Comparison of ENCODE assay signal across 21 mouse cellular contexts in the genomic region with DNA sequence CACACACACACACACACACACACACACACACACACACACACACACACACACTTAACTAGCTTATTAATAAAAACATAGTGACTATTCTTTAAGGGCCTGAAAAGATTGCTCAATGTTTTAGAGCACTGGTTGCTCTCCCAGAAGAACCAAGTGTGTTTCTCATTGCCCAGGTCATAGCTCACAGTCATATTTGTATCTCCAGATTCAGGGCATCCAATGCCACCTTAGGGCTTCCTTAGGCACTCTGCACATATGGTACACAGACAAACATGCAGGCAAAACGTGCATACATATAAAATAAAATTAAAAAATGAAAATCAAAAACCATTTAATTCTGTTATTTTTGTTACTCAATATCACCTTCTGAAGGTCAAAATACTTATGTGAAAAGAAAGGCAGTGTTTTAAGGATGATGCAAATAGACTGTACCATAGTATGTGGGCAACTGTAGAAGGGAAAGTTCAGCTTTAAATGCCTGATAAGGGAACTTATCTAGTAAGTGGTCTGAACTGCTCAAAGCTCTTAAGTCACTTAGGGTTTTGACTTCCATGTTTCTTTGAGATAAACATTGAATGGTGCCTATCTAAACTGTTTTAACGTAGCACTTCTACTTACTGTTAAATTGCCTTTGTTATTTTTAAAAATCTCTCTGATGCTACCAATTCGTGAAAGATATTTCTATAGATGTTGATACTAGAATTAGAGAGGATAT.
DNase-seq lines count a peak whose midpoint lies in the region; ATAC-seq and TF ChIP-seq lines count a peak whose summit lies in the region.
"Had no signal": no experiment of that assay in that cellular context is flagged by ENCODE, and none has a peak within 500 bp of the region (broad histone marks: within the 10 kb centered on the region; RNA-seq: fewer than 3 reads in every experiment).

No protein-coding gene starts in this region.

- peak; percentile 49 for DNase-seq in 416B (ENCODE audit: low read depth)
- DNase-seq in c-Kit-positive CD71-positive TER-119-negative erythroid progenitor cells, embryonic 14.5 days (ENCODE audit: low read depth) = peak; percentile 13
- DNase-seq in liver, embryonic 14.5 days (ENCODE audit: low read depth in 3 of 3, low spot score in 3 of 3) = peak in 2 of 3 experiments; percentile 4 to 31
- DNase-seq in thymus, adult 18-20 months = no peak
- DNase-seq in heart, postnatal 4 days = no peak
- DNase-seq in forebrain, embryonic 10.5 days (ENCODE audit: extremely low spot score, low spot score) = no peak
- DNase-seq: adrenal gland, adult 8-10 months; cerebellum, adult 11-12 months; cerebellum, postnatal 14 days; gastrocnemius, postnatal 14 days; heart, adult 2 months; heart, postnatal 14 days had no signal

- H3K27me3 ChIP-seq in liver, embryonic 14.5 days (ENCODE audit: control insufficient read depth, insufficient read depth, low read length) = no peaks in the 10 kb centered on the region
- no peaks in the 10 kb centered on the region for H3K27me3 ChIP-seq in forebrain, embryonic 10.5 days (ENCODE audit: poor library complexity, severe bottlenecking)
- H3K27me3 ChIP-seq: CH12.LX; embryonic facial prominence, embryonic 12.5 days; forebrain, embryonic 12.5 days; heart, embryonic 15.5 days had no signal

- TF ChIP-seq CTCF in liver, embryonic 14.5 days (IDR thresholded peaks at IDR 0.05; ENCODE audit: low read depth) = no peak

- H3K4me1 ChIP-seq in liver, embryonic 14.5 days (replicated peaks; ENCODE audit: control insufficient read depth in 2 of 2, insufficient read depth in 2 of 2, low read length in 1 of 2) = peaks cover 5 to 10% of the 10 kb centered on the region in 2 experiments; a peak in 2 of 4 replicates
- no peaks in the 10 kb centered on the region for H3K4me1 ChIP-seq in forebrain, embryonic 10.5 days
- H3K4me1 ChIP-seq: embryonic facial prominence, embryonic 12.5 days; forebrain, embryonic 12.5 days; heart, embryonic 15.5 days; hindbrain, embryonic 10.5 days had no signal

- ATAC-seq in liver, embryonic 14.5 days (ENCODE audit: insufficient read depth) = peak; percentile 88
- peak; percentile 93 for ATAC-seq in megakaryocyte progenitor cell, adult 5-6 weeks (replicated peaks; ENCODE audit: poor library complexity)
- ATAC-seq: forebrain, embryonic 16.5 days had no signal

- H3K4me2 ChIP-seq in liver, embryonic 14.5 days (ENCODE audit: low read depth) = no peak overlapping the region
- H3K4me2 ChIP-seq: embryonic facial prominence, embryonic 12.5 days; forebrain, embryonic 12.5 days; heart, embryonic 11.5 days; heart, embryonic 15.5 days; hindbrain, embryonic 14.5 days had no signal

- H3K9ac ChIP-seq in liver, embryonic 14.5 days (replicated peaks) = no peak overlapping the region
- H3K9ac ChIP-seq: embryonic facial prominence, embryonic 12.5 days; forebrain, embryonic 12.5 days; heart, embryonic 15.5 days; hindbrain, embryonic 14.5 days had no signal

- H3K27ac ChIP-seq in liver, embryonic 14.5 days = no peak overlapping the region
- no peak overlapping the region for H3K27ac ChIP-seq in forebrain, embryonic 10.5 days
- H3K27ac ChIP-seq: embryonic facial prominence, embryonic 12.5 days; forebrain, embryonic 12.5 days; heart, adult 2 months; heart, embryonic 15.5 days; hindbrain, embryonic 10.5 days; hindbrain, embryonic 14.5 days had no signal

- H3K9me3 ChIP-seq in liver, embryonic 14.5 days (ENCODE audit: control insufficient read depth, low read length) = no peaks in the 10 kb centered on the region
- no peaks in the 10 kb centered on the region for H3K9me3 ChIP-seq in forebrain, embryonic 10.5 days
- H3K9me3 ChIP-seq: embryonic facial prominence, embryonic 12.5 days; forebrain, embryonic 12.5 days; heart, embryonic 15.5 days; hindbrain, embryonic 10.5 days had no signal

- no peak overlapping the region for H3K4me3 ChIP-seq in liver, embryonic 14.5 days (ENCODE audit: insufficient read depth in 1 of 2, low read depth in 2 of 2, low read length in 2 of 2)
- H3K4me3 ChIP-seq in forebrain, embryonic 10.5 days = no peak overlapping the region
- H3K4me3 ChIP-seq: embryonic facial prominence, embryonic 12.5 days; forebrain, embryonic 12.5 days; heart, adult 2 months; heart, embryonic 15.5 days; hindbrain, embryonic 10.5 days had no signal

- WGBS in liver, embryonic 14.5 days (ENCODE audit: insufficient replicate concordance) = 10% methylated on average over 3 of the region's 3 CpGs
- 79% methylated on average over 3 of the region's 3 CpGs for WGBS in forebrain, embryonic 10.5 days

- peak; percentile 92 for TF ChIP-seq EP300 in liver, embryonic 14.5 days (IDR thresholded peaks at IDR 0.05; ENCODE audit: low read depth)

- H3K36me3 ChIP-seq in liver, embryonic 14.5 days (replicated peaks; ENCODE audit: control insufficient read depth, insufficient read depth, low read depth) = no peaks in the 10 kb centered on the region
- no peaks in the 10 kb centered on the region for H3K36me3 ChIP-seq in forebrain, embryonic 10.5 days (replicated peaks)
- H3K36me3 ChIP-seq: embryonic facial prominence, embryonic 12.5 days; forebrain, embryonic 12.5 days; heart, embryonic 15.5 days; hindbrain, embryonic 10.5 days had no signal

Comparison
In these comparisons a context has a peak if more than half of its experiments do, and no peak if none do; other contexts are left out.
1. DNase-seq: peak in 416B (single experiment), c-Kit-positive CD71-positive TER-119-negative erythroid progenitor cells, embryonic 14.5 days (single experiment) and liver, embryonic 14.5 days (2 of 3); none in thymus, adult 18-20 months (0 of 2), heart, postnatal 4 days (single experiment) and forebrain, embryonic 10.5 days (single experiment).